Mouse (Mus musculus) kidney, postnatal 14 days (tissue): ENCODE results near the gene Ddx31.
A peak's percentile ranks its signal among the peaks of the same experiment; 100 is the strongest.

Experiments
- DNase-seq: peaks from one replicate; pipeline ENCODE4 v3.0.0; 2022; ENCODE audit warnings: mixed read lengths

Ddx31 gene

DNA sequence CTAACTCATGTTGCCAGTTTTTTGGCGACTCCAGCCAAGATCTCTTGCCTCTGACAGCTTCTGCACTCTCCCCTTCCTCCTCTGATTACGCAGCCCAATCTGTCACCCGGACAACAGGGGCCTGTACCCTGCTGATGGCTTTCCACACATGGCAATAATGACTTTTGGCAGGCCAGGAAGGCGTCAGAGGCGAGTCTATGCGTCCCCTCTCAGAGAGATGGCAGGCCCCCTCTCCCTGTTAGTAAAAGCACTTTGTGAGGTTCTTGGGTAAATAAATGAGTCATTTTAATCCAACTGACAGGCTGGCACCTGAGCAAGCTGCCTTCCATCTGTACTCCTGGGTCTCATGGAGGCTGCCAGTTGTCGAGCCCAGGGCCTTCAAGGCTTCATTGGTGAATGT, 27.3 kb downstream of the Ddx31 start:
- DNase-seq, result no peak

DNA sequence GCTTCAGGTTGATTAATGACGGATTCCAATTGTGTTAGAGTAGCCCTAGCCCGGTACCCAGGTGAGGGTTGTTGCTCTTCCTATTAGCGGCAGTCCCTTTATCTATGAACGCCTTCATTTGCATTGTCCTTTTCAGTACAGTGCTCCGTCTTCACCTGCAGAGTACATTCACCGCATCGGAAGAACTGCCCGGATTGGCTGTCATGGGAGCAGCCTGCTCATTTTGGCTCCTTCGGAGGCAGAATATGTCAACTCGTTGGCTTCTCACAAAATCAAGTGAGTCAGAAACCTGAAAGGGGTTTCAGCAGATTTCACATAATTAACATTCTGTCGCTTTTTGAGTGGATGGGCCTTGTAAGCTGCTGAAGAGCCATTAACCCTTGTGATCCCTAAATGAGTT, 35.3 kb downstream of the Ddx31 start:
- no peak for DNase-seq

DNA sequence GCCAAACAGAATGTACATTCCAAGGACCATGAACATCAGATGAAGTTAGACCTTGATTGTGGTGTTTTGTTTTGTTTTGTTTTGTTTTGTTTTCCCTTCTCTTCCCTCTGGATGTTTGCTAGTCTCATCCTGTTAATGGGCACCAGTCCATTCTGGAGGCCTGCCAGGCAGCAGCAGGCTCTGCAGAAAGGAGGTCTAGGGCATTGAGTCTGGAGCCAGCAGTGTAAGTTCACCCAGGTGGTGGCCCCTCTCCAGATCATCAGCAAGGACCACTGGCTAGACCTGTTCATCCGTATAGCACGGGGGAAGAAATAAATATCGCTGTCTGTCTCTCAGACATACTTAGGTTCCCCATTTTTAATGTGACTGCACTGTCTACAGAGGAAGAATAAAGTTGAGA, 41.1 kb downstream of the Ddx31 start:
- peak; percentile 14 for DNase-seq

DNA sequence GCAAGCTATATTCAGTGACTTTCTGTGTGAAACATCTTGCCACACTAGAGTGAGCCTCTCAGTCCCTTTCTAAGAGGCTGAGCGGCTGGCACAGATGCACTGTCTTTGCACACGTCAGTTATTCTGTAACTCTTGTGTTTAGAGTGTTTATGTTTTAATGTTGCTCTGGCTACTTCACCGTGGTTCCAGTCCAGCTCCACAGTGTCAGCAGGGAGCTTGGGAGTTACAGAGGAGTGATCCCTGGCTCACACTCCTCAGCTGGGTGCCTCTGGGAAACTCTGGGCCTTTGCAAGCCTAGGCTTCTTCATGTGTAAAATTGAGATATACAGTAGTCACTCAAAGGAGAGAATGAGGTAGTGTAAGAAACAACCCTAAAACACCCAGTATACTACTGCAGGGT, 41.8 kb downstream of the Ddx31 start:
- no peak for DNase-seq

DNA sequence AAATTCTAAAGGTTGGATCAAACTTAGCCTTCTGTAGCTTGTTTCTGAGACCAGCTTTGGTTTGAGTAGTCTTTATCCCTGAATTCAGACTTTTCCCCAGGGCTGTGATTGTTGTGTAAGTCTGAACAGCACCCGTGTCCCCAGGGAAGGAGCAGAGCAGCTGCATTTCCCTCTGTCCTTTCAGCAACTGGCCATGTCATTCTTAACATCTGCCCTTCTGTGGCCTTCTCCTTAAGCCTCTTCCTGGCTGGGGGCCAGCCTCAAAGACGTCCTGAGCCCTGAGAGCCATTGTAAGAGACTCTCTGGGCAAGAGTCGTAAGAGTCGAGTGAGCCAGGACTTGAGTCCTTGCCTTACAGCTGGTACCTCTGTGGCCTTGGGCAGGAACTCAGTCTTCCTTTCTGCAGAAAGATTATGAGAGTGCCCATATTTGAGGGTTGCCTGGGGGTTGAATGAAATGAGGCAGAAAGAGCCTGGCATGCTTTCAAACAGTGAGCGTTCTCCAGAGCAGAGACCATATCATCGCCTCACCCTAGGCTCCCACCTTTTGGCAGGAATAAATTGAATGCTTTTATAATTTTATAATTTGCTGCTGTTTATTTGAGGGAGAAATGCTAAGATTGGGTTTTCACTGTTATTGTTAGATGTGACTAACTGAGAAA, 42.8 kb downstream of the Ddx31 start:
- DNase-seq, result peak; percentile 5

DNA sequence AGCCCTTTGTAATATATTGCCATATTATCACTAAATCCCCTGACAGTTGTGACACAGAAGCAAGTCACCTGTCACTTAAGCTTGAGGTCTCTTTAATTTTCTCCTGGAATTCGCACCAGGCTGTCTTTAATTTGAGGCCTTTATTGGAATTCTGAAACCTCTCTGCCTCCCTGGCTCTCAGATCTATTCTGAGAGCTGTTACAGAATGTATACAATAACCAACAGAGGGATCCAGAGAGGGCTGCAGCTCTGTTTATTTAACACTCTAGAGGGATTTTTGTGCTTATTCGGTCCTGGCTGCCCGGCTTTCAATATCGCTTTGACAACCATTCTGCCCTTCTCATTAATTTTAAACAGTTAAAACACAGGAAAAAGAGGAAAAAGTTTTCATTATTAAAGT, 44.7 kb downstream of the Ddx31 start:
- DNase-seq, result no peak

DNA sequence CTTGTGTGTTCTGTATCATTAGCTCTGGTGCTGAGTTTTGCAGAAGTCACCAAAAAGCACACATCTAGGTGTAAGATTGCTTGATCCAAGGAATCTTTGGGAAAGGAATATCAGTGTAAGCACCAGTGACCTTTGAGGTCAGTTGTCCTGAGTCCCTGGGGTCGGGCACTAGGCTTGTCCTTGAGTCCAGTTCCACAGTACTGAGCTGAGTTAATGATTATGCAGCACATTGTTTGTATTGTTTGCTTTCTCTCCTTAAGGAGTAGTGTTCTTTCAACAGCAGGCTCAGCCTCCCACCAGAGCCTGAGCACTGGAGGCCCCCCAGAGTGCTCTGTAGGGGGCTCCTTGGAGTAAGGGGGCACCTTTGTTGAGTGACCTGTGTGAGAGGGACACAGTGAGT, 52.6 kb downstream of the Ddx31 start:
- DNase-seq, result no peak

DNA sequence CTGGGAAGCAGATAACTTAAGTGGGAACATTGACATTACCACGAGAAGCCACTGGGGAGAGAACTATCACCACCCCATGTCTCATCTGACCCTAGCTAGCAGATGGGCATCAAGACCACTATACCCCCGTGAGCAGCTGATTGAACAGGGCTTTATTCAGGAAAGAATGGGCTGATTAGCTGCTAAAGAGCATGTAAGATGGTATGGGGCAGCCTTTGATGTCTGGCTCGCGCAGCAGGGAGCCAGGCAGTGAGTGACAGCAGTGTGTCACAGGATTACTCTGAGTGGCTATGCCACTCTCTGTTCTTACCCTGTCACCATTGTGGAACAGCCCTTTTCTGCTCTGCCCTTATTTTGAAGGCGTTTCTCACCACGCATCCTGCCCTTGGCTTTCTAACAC, 53.3 kb downstream of the Ddx31 start:
- DNase-seq, result no peak

DNA sequence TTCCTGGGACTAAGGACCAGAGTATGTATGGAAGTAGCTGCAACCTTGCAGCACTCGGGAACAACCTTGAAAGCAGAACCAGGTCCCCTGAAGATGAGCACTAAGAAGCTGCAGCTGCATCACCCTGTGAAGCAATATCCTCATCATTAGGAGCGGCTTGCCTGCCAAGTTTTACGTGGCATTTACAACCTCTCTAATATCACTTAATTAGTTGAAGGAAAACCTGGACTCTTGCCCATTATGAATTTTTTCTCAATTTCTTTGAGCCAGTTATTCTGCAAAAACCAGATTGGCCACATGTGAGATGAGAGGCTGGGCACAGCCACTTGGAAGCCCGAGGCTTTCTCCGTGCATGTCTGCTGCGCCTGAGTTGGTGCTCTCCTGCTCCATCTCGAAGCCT, 55.7 kb downstream of the Ddx31 start:
- no peak for DNase-seq

DNA sequence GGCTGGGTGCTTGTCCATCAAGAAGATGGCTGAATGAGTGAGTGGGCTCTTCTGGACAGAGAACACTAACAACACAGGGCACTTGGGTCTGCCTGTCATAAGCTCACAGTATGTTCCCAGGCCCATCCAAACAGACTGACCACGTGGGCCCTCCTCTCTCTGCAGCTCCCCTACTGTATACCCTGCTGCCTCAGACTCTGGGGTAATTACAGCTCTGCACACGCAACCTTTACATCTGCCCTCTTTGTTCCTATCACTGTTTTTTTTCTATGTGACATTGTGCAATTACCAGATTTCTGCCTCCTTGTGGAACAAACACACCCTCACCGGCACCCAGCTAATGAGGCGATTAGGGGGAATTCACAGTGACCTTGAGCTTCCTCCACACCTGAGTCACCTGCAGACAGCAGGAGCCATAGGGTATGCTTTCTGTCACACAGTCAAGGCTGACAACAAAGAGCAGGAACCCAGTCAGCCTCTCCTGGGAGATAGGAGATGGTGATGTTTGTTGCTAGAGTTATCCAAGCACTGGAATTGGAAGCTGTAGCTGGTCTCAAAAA, 57.2 kb downstream of the Ddx31 start:
- DNase-seq, result no peak

DNA sequence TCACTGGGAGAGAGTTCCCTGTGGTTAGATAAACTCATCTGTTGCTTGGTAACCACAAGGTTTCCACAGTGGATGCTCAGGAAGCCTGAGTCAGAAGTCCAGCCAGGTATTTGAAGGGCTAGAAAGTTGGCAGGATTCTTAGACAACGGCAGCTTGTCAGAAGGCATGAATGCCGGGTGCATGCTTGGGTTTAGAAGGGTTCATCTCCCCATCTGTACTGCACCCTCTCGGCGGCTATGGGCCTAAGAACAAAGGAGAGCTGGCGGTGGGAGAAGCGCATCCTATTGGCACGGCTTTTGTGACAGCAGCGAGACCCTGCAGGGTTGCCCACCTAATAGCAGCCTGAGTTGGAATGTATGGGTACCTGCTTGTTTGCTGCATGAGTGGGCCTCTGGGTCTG, 62.1 kb downstream of the Ddx31 start:
- no peak for DNase-seq

DNA sequence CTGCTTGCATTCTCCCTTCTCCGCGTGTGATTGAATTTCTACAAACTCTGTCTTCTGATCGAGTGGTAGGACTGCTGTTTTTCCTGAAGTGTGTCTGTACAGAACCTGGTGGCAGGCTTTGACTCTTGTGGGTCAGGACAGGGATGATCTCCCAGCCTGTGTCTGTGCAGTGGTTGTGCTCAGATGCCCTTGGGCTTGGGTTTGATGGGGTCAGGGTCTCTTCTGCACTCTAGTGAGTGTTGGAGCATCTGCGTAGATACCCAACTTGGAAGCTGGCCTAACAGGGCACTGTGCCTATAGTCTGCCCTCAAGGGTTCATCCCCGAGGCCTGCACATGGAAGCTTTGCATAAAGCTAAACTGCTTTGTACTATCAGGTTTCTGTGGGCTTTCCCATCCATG, 63.7 kb downstream of the Ddx31 start:
- no peak for DNase-seq

DNA sequence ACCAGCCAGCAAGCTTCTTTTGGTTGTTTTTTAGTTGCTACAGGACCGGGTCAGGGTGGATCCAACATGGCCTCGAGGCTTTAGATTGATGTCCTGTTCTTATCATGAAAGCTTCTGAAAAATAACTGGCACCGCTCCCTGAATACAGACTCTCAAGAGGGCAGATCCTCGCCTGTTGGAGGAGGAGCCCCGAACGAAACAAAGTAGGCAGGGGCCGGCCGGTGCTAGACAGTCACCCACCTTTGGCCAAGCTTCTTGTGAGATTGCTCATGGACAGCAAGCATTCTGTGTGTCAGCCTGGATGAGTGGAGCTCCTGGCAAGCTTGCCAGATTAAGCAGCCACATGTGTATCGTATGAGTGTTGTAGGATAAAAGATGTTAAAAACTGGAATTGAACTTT, 64.6 kb downstream of the Ddx31 start:
- no peak for DNase-seq

DNA sequence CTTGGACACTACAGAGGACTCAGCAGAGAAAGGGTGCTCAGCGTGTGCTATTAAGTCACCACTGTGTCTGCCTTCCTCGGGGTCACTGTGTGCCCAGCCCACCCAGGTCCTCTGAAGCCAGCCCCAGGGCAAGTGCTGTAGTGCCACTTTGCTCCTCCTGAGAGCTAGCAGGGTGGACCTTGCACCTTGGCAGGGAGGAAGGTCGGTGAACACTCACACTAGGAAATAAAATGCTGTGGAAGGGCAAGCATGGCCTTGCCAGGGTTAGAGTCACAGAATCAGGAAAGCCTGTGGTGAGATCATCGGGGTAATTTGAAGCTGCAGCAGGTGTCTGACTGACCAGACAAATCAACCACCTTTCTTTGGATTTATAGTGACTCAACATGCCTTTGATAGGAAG, 65.4 kb downstream of the Ddx31 start:
- peak; percentile 32 for DNase-seq

DNA sequence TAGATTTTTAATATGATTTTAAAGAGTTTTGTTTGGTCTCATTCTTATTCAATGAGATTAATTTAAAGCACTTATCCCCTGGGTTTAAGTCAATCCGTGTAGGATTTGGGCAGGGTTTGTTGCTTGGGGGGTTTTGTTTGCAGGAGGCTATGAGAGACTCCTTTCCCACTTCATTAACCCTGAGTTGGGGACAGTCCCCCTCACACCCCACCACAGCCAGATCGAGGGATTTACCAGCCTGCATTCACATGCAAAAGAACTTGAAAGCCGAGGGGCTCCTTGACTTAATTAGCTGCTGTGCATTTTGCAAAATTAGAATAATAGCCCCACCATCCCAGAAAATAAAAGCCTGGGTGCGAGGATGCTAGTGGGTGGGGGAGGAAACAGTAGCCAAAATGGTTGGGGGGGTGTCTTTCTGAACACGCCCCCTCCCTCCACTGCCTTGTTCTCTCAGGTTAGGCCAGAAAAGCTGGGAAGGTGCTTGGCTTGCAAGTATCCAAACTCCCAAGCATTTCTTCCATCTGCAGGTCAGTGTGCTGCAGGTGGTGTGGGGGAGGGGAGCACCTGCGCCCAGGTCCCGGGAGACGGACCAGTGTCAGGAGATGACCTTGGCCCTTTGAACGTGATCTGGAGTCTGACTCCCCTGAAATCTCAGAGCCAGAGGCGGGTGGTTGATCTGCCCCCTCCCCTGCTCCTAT, 67.6 kb downstream of the Ddx31 start:
- no peak for DNase-seq

DNA sequence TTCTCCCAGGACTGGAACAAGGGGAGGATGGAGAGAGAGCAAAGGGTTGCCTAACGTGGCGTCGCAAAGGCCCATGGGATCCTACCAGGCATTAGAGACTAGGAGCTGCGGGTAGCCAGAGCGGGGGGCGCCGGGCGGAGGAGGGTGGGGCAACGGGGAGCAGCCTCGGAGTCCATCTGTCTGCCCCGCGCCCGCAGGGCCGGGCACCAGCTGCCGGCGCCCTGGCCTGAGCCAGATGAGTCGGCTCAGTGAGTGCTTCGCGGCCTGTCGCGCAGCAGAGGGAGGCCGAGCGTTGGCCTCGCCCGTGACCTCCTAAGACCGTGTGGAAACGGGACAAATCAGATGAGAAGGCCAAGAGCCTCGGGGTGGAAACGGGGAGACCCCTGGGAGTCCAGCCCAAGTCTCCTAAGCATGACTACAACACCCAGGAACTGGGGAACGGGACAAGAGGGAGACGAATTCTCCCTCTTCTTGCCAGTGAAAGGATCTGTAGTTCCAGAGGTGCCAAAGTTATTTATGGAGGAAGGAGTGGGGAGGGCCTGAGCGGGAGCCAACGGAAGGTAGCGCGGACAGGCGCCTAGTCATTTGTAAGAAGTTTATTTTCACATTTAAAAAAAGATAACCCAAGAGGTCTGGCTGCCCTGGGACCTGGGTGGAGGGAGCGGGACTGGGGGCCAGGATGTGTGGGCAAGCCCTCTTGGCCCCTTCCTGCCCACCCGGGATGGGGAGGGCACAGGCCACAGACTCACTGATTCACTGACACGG, 68.4 kb downstream of the Ddx31 start:
- peak; percentile 15 for DNase-seq

DNA sequence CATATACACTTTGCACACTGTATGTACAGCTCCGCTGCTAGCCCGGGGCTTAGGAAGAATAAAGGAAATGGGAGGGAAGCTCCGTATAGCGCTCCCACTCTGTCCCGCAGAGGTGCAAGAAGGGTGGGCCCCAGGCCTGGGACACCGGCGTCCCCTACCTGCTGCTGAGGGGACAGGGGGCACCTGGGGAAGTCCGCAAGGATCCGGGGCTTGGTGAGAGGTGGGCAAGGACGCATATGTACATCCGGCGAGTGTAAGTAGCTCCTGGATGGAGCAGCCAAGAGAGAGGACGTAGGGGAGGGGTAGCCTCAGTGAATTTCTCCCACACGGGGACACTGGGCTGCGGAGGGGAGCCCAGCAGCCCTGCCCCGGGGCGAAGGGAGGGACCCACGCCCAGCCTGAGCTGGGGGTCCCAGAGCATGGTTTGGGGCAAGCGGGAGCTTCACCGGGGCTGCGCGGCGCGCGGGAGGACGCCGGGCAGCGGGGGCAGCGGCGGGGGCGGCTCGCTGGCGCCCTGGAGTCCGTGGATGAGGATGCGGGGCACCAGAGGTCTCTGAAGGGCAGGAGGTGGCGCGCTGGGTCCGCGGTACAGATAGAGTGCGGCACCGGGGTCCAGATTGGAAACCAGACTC, 69.1 kb downstream of the Ddx31 start:
- no peak for DNase-seq

DNA sequence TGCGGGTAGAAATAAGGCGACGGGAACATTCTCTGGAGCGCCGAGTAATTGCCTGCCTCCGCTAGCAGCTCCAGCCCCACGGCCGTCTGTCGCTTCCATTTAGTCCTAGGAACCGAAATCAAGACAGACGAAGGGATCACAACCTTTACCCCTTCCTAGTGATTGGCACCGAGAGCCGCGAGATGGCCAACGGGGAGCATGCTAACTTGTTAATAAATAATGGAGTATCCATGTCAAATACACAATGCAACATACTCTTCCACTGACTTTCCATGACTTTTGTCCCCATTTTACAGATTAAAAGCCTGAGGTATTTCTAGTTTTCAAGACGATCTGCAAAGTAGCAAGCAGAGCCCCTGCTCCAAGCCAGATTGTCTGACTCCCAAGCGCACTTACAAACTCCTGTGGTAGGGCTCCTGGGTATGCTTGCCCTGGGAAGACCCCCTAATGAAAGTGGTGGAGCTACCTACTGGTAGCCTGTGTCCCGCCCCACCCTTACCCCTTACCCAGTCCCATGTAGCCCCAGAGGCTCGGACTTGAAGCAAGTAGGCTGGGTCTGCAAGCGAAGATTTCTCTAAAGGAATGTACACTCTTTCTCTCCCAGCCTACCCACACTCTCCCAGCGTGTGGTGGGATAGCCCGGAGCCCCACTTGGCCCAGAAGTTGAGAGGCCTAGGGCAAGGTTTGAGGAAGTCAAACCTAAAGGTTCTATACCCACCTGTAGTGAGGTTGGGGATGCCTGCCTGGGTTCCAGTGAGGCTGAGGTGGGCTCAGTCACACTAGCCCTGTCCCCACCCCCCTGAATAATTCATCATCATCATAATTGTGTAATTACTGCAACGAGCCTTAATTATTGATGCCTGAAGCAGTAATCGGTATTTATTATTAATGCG, 69.9 kb downstream of the Ddx31 start:
- no peak for DNase-seq

DNA sequence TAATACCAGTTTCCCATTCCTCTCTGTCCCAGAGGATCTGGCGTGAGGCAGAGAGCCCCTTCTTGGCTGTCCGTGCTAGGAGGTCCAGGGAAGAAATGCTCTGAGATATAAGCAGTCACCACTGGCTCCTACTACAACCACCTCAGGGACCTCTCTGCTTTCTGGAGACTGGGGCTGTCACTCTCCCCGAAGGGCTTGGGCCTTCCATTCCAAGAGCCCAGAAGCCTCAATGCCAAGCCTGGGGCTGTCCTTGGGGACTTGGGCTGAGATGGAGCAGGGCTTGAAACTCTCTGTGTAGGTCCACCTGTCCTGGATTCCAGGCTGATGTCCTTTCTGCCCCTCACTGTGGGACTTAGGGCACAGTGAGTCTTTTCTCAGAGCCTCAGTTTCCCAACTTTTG, 70.7 kb downstream of the Ddx31 start:
- DNase-seq, result no peak

DNA sequence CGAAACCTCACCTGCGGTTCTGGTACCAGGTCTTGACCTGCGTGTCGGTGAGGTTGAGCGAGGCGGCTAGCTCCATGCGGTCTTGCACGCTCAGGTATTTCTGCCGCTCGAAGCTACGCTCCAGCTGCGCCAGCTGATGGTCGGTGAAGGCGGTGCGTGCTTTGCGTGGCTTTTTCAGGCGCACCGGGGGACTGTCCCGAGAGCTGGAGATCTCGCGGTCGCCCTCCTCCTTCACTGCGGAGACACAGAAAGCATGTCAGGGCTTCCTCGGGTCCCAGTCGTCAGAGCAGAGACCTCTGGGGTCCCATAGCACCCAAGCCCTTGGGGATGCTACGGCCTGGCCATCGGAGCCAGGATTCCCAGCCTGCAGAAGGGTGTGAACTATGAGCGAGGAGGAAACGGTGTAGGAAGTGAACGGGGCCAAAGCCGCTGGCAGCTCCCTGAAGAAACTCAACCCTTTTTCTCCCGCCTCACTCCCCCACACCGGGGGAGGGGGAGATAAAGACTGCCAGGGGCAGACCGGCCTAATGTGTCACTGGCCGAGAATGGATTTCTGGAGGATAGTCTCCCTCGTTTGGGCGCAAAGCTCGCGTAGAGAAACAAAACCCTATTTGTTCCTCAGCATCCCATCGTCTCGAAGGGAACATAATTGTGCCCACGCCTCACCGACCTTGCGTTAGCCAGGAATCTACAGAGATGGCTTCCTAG, 71.3 kb downstream of the Ddx31 start:
- DNase-seq, result no peak

DNA sequence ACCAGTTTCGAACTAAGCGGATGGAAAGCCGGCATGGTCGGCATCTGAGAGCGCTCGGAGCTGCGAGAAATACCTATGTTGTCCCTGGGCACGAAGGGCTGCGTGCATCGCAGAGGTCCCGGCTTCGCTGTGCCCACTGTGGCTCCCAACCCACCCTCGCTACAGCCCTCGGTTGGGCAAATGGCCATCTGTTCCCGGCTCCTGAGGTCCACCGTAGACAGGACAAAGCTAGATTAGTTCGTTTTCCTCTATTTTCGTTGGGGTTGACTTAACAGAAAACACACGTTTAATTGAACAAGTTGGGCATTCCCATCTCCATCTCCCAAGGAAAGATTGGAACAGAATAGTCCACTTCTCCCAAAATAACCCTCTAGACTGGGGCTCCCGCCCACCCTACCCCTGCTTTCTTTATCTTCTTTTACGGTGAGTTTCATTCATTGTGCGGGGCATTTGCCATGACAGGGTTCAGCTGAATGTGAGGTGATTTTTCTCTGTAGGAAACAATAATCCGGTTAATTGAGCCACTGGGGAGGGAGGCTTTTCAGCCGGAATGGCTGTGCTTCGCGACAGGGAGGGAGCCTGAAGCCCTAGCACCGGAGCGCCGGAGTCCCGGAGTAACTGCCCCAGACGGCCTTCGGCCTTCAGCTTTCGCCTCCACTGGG, 72.0 kb downstream of the Ddx31 start:
- DNase-seq, result no peak
